Mouse (Mus musculus): ENCODE data around the gene Pithd1. TPM values are rescaled to one million over a fixed set of nuclear protein-coding genes. Genes with fewer than 3 reads are reported as not detected.
"Not testable (repeated sequence)": the region's sequence is repeated elsewhere in the genome, so short reads cannot be mapped to it uniquely, and the experiment has no call there.

Pithd1 gene
- total RNA-seq, 2 experiments from 2014 or later: 17.1 to 18.3 TPM

DNA sequence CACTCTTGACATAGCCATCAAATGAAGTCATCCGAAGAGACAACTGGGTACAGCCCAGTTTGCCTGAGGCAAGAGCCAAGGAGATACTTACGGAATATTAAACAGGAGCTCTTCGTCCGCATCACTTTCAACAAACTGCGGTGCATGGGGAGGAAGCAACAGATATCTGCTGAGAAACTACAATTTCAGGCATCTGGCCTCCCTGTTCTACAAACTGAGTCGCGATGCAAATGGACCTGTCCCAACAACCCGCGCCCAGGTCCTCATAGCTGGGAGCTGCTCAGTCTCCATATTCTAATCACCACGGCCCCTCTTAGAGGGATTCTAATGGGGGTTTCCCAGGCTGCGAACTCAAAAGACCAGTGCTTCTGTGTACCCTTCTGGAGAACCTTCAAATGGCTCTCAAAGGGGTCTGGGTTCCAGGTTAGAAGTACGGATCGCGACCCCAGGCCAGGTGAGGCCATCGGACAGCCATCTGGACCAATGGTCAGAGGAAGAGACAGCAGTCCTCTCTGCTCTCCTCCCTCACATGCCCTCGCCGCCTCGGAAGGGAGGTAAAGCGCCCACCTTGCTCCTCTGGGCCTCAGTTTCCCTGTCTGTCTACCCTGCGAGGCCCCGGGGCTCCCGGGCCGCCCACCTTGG is 642 bp downstream of the Pithd1 start:
- DNase-seq: no peak

DNA sequence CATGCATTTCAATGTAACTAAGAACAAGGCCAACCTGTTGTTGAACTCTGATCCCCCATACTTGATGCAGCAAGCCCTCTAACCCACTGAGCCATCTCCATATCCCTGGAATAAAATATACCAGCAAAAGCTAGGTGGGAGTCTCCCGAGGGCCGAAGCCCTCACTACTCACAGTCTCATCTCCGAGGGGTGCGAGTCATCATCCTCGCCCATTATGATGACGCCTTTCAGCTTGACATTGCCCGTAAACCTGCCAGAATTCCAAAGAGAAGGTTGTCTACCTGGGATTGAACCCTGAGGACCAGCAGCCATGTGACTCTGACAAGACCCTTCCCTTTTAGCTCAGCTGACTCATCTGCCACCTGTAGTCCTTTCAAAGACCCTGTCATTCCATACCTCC is 1.3 kb downstream of the Pithd1 start:
- no peak for DNase-seq

DNA sequence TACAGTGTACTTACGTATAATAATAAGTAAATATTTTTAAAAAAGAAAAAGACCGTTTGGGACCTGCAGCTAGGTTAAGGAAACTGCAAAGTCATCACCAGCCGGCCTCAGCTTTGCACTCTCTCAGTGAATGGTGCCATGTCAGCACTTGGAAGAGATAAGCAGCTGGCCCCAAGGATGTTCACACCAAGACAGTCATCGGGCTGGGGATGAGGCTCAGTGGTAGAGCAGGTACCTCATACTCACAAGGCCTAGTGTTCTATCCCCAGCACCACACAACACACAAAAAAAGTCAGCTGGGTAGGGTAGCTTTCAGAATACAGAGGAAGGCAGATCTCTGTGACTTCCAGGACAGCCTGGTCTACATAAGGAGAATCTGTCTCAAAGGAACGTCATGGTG is 1.9 kb downstream of the Pithd1 start:
- DNase-seq: no peak

DNA sequence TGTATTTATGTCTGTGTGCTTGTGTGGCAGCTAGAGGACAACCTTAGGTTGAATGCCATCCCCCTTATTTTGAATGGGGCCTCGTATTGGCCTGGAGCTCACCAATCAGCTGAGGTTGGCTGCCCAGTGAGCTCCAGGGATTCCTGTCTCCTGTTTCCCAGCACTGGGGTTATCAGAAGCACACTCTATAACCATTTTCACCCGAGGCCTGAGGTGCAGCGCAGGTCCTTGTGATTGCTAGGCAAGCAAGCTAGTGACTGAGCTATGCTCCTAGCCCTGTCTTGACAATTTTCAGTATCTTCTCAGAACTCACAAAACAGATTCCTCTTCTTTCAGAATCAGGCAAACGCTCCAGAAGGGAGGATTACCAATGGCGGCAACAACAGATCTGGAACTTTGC is 2.5 kb downstream of the Pithd1 start:
- DNase-seq: no peak

DNA sequence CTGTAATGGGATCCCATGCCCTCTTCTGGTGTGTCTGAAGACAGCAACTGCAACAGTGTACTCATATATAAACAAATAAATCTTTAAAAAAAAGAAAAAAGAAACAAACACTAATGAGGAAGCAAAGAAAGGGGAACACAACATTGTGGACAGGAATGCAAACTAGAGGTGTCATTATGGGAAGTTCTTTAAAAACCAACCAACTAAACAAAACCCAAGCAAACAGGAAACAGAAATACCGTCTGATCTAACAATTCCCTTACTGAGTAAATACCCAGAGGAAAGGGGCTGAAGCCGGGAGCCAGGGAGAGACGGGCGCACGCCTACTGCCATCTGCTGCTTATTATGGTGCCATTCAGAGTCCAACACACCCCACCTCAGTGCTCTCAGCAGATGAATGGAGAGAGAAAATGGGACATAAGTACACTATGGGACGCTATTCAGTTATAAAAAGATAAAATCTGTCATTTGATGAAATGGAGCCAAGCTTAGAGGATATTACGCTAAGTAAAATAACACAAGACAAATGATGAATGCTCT is 5.5 kb downstream of the Pithd1 start:
- no peak for DNase-seq

DNA sequence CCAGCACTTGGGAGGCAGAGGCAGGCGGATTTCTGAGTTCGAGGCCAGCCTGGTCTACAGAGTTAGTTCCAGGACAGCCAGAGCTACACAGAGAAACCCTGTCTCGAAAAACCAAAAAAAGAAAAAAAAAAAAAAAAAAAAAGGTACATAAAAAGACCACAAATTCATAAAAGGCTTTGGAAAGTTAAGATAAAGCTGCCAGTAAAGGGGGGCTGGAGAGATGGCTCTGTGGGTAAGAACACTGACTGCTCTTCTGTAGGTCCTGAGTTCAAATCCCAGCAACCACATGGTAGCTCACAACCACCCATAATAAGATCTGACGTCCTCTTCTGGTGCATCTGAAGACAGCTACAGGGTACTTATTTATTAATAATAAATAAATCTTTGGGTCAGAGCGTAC is 6.8 kb downstream of the Pithd1 start:
- DNase-seq: not testable (repeated sequence)

DNA sequence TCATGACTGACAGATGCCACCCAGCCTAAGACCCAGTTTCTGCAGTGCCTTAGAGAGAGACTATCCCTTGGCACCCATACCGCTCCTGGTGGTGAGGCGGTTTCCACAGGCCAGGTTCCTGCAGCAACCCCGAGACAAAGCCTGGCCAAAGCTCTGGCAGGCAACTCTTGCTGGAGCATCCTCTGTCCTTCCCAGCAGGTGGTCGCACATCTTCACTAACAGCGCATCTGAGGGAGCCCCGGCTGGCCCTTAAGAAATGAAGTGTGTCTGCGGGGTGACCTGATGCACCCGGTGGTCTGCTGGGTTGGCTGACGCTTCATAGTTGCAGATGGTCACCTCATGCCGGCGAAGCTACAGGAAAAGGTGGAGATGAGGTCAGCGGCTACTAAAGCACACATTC is 10.9 kb downstream of the Pithd1 start:
- no peak for DNase-seq

DNA sequence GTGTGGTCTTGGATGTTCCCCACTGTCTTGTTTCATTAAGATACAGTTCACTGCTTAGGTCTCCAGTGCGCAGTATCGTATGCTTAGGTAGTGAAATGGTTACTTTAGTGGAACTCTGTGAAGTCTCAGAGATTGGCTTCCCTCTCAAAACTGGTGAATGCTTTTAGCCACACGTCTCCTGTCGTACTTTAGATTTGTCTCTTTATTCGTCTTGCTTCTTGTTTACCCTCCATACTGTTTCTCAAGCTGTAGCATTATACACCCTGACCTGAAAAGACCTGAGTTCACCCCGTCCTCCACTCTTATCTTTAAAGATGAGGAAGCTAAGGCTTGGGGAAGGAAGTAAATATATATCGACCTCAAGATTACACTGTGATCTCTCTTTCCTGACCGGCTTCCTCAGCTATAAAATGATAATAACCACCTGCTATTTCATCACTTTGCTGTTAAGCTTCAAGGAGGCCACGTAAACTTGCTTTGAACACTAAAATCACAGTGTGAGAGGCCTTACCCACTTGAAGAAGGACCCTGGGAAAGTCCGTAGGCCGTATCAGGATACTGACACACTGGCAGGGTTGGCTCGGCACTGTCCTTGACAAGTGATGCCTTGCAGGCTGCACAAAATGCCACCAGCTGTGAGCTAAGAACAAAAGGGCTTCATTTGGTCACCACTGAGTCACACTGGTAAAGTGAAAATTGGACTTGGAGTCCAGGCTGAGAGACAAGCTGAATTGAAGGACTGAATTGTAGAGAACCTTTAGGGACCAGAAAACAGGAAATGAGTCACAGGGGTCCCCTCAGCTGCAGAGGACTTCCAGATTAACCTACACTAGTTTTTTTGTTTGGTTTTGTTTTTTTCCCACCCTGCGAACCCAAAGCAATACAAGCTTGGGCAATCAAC is 13.9 kb downstream of the Pithd1 start:
- no peak for DNase-seq

DNA sequence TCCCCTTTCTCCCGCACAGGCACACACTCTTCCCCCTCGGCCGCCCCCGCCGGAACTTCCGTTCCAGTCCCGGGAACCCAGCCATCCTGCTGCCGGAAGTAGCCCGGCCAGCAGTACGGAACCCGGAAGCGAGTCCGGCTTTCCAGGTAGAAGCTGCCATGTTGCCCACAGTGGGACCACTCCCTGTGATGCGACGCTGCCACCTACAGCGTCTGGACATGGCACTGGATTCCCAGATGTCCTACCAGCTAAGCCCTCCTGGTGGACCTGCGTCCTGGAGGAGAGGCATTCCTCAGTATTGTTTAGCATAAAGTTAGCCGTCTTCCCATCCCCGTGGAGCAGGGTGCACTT is 14.5 kb downstream of the Pithd1 start, which contains the start of gene Lypla2:
TSS of gene Lypla2 (minus strand) at position 71 of the 351 bp plus-strand sequence.
- peak; percentile 92 for DNase-seq

DNA sequence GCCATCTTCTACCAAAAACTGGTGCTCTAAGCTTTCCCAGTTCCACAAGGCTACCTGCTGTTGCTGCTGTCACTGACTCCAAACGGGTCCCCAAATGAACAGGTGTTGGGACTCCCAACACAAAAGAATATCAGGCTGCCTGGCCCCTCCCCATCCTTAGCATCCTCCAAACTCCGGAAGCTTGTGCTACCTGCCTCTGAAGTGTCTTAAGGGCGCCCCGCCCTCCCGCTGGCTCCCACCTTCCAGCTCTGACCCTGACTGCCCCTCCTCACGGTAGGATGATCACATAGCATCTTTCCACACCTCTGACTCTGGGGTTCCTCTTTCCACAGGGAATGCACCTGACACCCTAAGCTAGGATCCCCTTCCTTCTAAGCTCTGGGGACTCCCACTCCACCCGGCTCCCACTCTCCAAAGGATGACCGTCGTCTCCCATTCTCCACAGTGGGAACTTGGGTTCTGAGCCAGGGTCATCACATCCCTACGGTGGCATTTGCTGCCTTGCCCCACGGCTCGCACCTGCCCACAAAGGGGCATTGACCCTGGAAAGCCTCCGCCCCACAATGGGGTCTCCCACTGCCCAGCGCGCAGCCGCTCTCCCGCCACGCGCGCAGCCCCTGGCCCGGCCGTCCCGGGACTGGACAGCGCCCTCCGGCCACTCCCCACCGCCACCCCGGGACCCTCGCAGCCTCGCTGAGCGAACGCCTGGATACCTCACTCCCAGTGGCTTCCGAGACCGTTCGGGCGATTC is 15.1 kb downstream of the Pithd1 start:
- DNase-seq: no peak

DNA sequence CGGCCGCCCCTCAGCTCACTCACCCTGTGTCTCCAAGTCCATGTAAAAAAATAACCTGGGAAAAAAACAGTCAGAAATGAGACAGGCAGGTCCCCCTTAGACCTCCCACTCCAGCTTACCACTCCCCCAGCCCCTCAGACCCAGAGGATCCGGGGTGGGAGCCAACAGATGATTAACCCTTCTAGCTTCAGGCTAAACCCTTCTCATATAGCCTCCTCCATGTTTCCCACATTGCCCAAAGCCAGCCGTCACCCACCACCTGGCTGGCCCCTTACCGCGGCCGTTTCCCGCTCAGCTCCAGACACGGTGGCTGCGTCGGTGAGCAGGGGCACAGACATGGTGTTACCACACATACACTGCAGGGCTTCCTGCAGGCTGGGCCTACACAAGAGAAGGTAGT is 16.5 kb downstream of the Pithd1 start:
- DNase-seq: no peak

DNA sequence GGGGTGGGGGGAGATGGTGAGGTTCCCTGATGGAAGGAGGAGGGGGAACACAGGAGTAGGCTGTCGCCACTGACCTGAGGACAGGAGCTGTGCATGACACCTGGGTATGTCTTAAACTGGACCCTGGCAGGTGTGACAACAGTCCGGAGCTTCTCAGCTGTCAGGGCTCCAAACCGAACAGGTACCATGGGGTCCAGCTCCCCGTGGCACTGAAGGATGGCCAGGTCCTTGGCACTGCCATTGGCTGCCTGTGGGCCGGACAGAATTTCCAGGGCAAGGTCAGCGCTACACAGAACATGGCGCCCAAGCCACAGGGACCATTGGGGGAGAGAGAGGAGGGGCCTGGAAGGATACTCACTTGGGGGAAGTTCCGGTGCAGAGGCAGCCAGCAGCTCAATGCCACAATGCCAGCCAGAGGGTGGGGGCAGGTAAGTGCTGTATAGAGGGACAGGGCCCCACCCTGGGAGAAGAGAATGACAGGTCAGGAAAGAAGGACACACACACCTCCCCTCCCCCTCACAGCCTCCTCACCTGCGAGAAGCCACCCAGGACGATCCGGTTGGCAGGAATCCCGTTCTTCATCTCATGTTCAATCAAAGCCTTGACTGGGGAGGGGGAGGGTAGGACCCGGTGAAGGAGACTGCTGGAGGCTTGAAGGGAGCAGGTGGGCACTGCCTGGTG is 17.9 kb downstream of the Pithd1 start:
- DNase-seq: no peak

DNA sequence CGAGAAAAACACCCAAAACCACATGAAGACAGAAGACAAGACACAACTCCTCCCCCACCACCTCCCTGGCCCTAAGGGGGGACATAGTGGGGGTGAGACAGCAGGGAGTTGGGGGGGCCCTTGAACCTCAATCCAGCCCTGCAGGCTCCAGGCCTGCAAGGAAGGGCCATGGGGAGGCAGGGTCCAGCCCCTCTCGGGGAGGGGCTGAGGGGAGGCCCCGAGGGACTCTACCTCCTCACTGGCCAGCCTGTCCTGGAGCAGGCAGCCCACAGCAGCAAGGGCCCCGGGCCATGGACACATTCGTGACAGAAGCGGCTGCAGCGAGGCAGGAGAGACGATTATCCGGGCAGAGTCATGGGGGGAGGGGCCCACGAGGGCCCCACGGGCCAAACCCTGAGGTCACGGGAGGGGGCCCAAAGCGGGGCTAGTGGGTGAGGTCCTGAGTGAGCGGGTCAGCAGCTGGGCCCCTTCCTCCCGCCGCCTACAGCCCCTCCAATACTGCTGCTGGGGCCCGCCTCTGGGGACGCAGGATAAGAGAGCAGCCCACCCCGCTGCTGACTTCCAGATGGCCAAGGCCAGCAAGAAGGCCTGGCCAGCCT is 18.7 kb downstream of the Pithd1 start:
- peak; percentile 29 for DNase-seq

DNA sequence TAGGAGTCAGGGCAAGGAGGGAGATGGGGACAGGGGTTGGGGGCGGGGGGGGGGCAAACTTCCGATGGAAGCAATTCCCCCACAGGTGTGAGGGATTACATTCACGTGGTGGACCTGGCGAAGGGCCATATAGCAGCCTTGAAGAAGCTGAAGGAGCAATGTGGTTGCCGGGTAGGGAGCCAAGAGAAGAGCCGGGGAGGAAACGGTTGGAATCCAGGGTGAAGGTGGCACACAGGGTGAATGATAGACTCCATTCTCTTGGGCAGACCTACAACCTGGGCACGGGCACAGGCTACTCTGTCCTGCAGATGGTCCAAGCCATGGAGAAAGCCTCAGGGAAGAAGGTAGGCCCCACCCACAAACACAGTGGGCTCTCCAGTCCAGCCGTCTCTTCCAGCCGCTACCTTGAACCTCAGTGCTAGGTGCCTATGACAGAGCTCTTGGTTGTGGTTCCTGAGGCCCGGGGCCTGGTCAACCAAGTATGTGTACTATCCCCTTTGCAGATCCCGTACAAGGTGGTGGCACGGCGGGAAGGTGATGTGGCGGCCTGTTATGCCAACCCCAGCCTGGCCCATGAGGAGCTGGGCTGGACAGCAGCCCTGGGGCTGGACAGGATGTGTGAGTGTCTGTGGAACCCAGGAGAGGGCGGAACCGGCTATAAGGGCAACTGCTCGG is 19.8 kb downstream of the Pithd1 start:
- DNase-seq: no peak

DNA sequence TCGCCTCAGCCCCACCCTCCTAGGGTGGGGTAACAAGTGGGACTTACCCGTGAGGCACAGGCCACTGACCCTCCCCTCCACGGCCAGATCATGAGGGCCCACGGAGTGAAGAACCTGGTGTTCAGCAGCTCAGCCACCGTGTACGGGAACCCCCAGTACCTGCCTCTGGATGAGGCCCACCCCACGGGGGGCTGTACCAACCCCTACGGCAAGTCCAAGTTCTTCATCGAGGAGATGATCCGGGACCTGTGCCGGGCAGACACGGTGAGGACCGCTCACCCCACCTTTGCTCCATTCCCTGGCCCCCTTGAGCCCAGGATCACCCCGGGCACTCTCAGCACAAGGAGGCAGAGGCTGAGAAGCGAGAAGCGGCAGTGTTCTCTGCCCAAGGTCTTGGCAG is 20.8 kb downstream of the Pithd1 start:
- DNase-seq: no peak

DNA sequence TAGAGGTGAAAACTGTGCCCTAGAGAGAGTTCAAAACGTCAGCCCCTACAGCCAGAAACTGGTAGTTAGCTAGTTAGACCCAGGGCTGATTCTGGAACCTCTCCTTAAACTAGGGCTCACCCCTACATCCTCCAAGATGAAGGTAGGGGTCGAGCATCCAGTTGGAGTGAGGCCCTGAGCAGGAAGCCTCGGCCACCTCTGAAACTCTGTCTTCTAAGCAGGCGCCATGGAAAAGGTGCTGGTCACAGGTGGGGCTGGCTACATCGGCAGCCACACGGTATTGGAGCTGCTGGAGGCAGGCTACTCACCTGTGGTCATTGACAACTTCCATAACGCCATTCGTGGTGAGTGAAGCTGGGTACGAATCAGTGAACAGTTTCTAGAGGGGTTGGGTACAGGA is 22.0 kb downstream of the Pithd1 start:
- no peak for DNase-seq

DNA sequence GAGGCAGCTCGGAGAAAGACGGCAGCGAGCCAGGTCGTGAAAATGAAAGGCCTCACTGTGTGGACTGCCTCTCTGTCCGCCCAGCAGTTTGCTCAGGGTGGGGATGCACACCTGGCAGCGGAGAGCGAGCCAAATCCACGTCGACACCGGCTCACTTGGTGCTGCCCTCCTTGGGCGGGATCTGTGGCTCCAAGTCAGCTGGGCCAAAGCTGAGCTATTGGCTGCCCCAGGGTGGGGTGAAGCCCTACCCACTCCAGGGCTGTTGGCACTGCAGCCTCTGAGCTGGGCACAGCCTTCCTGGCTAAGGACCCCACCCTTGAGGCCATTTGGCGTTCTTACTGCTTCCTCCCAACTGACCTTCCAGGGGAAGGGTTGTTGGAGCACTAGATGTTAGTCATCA is 22.6 kb downstream of the Pithd1 start:
- DNase-seq: peak; percentile 61

DNA sequence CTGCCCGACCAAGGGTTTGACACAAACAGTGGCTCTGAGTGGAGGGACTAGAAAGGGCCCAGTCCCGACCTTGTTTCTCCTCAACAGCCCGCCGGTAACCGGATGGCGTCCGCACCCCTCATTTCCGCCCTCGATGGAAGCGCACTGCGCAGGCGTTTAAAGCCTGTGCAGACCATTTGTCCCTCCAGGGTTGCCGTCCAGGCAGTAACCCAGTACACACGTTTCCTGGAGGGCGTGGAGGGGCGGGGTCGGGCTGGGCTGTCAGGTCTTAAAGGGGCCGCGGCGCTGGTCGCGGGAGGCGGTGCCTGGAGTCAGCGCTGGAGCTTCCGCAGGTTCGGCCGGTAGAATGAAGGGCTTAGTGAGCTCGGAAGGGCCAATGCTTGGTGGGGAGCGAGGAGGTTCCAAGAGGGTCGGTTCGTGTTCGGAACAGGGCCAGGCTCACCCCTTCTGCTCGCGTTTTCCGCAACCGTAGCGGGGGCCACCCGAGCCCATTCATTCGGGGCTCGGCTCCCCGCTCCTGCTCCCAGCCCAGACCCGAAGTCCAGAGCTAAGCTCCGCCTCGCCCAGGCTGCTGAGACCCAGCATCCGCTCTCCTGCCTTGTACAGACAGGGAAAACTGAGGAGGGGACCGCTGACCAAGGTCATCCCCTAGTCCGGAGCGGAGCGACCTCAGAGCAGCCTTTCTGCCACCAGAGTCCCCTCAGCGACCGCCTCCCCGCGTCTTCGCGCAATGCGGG is 23.4 kb downstream of the Pithd1 start, which contains the start of gene Gale:
TSS of gene Gale (plus strand) at position 271 of the 737 bp plus-strand sequence.
- DNase-seq: peak; percentile 94

DNA sequence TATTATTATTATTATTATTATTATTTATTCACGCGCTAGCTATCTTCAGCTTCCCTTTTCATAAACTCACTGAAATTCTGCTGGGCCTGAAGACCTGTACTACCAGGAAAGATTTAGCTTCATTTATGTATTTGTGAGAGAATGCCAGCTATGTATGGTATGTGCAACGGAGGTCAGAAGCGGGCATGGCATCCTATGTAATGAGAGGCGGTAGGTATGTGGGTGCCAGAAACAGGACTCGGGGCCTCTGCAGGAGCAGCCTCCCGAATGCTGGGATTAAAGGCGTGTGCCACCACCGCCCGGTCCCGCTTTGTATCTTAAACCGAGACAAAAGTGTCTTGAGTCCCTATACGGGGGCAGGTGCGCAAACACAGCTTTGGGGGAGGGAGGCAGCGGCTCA is 24.1 kb downstream of the Pithd1 start:
- no peak for DNase-seq

DNA sequence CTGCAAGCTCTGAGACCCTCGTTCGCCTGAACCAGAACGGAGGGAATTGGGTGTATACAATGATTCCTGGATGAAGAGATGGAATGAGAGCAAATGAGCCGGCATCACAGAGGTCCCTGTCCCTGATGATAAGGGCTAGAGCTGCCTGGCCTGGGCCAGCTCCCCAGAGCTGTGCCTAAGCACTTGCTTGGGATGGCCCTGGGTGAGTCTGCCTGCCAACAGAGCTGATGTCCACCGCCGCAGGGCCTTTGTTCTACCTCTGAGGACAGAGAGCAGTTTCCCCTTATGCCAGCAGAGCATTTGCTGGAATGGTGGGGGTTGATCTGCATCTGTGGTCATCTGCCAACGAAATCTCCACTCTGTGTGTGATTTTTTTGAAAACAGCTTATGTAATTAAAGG is 24.9 kb downstream of the Pithd1 start:
- DNase-seq: no peak

DNA sequence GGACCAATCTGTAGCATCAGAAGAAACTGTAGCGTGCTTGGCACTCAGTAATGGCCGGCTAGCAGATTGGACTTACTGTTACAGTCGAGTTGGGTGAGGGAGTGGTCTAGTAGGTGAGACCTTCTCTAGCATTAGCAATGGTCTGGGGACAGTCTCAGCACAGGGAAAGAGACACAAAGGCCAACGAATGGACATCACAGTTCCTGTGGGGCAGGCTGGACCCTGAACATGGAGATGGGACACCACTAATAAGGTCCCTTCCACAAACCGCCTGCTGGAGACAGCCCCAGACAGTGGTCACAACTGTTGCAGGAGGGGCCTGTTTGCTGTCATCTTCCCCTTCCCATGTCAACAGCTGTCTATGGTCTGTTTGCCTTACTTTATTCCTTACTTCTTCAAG is 25.4 kb downstream of the Pithd1 start:
- no peak for DNase-seq
